Mouse (Mus musculus) G1E (cell line): ENCODE measurements at regions not wholly inside any gene's neighbourhood (a gene's known extent, or its start where the extent isn't known, plus 50 kb on each side); places are given as distances from the start of the nearest gene placed in this dataset.

ENCODE experiments used
- ATAC-seq: 2 replicates; pipeline ENCODE4 v1.8.0; 2016; ENCODE audit warnings: mild to moderate bottlenecking; ENCODE audit not compliant: insufficient number of reproducible peaks, poor library complexity, low FRiP score, severe bottlenecking; ENCODE audit errors: extremely low read depth
- DNase-seq: peaks from one replicate; pipeline ENCODE4 v3.0.0; 2012; ENCODE audit warnings: low spot score
- H3K27me3 ChIP-seq: 2 replicates; pipeline ENCODE4 v1.6.1; 2012; ENCODE audit warnings: mild to moderate bottlenecking, low read length, inconsistent platforms; ENCODE audit not compliant: insufficient read depth
- H3K36me3 ChIP-seq: replicated peaks from 2 replicates; pipeline ENCODE3; 2012; ENCODE audit warnings: mild to moderate bottlenecking, inconsistent platforms
- H3K4me1 ChIP-seq: 2 replicates; pipeline ENCODE4 v1.6.1; 2012; ENCODE audit warnings: low read depth, low read length, inconsistent platforms, mixed read lengths; ENCODE audit not compliant: insufficient read depth
- H3K4me3 ChIP-seq: 2 replicates; pipeline ENCODE4 v1.5.1; 2012; ENCODE audit warnings: low read depth, mild to moderate bottlenecking, inconsistent platforms, low read length, moderate library complexity, mixed read lengths
- H3K9me3 ChIP-seq: replicated peaks from 2 replicates; pipeline ENCODE4 v1.6.1; 2012; ENCODE audit warnings: inconsistent platforms
- CTCF ChIP-seq: IDR thresholded peaks from 2 replicates; pipeline ENCODE4 v1.5.1; 2012; ENCODE audit warnings: low read depth, low read length, inconsistent platforms, mixed read lengths
- GATA1 ChIP-seq: IDR thresholded peaks from 2 replicates; pipeline ENCODE4 v1.6.1; 2012; ENCODE audit warnings: borderline replicate concordance, low read length, inconsistent platforms, mixed read lengths
- GATA2 ChIP-seq: IDR thresholded peaks from 2 replicates; pipeline ENCODE4 v1.6.1; 2012; ENCODE audit warnings: low read depth, low read length, inconsistent platforms, borderline replicate concordance
- POLR2AphosphoS5 ChIP-seq: IDR thresholded peaks from 2 replicates; pipeline ENCODE4 v1.6.1; 2012; ENCODE audit warnings: low read depth, low read length, inconsistent platforms; ENCODE audit not compliant: insufficient replicate concordance
- TAL1 ChIP-seq: conservative IDR thresholded peaks from 2 replicates; pipeline ENCODE4 v1.6.1; 2012; ENCODE audit warnings: low read depth, low read length, inconsistent platforms, mixed read lengths

GRCm38 (mm10) chr9:116249791-116250190, 74.6 kb upstream of the Tgfbr2 start:
- peaks cover 56% of the 10 kb centered on the region for H3K9me3 ChIP-seq
- H3K4me1 ChIP-seq, result no peaks in the 10 kb centered on the region
- DNase-seq, result no peak
- ATAC-seq, result no peak
- TF ChIP-seq POLR2AphosphoS5 (no peak), GATA2 (no peak), CTCF (no peak), TAL1 (no peak), GATA1 (no peak)
- no peaks in the 10 kb centered on the region for H3K27me3 ChIP-seq
- H3K4me3 ChIP-seq, result no peak overlapping the region
- H3K36me3 ChIP-seq, result no peaks in the 10 kb centered on the region

GRCm38 (mm10) chr9:116245136-116245535, 70.0 kb upstream of the Tgfbr2 start:
- Histone ChIP-seq H3K4me3 (no peak overlapping the region), H3K27me3 (no peaks in the 10 kb centered on the region), H3K9me3 (peaks cover 75% of the 10 kb centered on the region), H3K4me1 (no peaks in the 10 kb centered on the region), H3K36me3 (no peaks in the 10 kb centered on the region)
- DNase-seq (no peak), ATAC-seq (no peak)
- no peak for TF ChIP-seq POLR2AphosphoS5
- no peak for TF ChIP-seq GATA2
- no peak for TF ChIP-seq TAL1
- TF ChIP-seq CTCF, result no peak
- no peak for TF ChIP-seq GATA1

DNA sequence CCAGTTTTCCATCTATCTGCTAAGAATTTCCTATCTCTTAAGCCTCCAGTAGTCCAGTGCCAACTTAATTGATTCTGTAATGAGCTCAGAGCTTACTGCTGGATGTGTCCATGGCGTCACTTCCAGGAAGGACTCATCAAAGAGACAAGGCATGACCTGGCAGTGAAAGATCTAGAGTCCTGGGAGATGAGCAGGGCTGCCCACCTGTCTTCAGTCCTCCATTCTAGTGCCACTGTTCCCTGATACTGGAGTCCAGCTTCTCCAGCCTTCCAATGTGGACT, 69.4 kb upstream of the Tgfbr2 start:
- no peaks in the 10 kb centered on the region for H3K27me3 ChIP-seq
- no peaks in the 10 kb centered on the region for H3K36me3 ChIP-seq
- ATAC-seq (no peak), DNase-seq (no peak)
- peaks cover 70% of the 10 kb centered on the region for H3K9me3 ChIP-seq
- no peak overlapping the region for H3K4me3 ChIP-seq
- no peaks in the 10 kb centered on the region for H3K4me1 ChIP-seq
- TF ChIP-seq POLR2AphosphoS5 (no peak), CTCF (no peak), GATA2 (no peak), GATA1 (no peak), TAL1 (no peak)

DNA sequence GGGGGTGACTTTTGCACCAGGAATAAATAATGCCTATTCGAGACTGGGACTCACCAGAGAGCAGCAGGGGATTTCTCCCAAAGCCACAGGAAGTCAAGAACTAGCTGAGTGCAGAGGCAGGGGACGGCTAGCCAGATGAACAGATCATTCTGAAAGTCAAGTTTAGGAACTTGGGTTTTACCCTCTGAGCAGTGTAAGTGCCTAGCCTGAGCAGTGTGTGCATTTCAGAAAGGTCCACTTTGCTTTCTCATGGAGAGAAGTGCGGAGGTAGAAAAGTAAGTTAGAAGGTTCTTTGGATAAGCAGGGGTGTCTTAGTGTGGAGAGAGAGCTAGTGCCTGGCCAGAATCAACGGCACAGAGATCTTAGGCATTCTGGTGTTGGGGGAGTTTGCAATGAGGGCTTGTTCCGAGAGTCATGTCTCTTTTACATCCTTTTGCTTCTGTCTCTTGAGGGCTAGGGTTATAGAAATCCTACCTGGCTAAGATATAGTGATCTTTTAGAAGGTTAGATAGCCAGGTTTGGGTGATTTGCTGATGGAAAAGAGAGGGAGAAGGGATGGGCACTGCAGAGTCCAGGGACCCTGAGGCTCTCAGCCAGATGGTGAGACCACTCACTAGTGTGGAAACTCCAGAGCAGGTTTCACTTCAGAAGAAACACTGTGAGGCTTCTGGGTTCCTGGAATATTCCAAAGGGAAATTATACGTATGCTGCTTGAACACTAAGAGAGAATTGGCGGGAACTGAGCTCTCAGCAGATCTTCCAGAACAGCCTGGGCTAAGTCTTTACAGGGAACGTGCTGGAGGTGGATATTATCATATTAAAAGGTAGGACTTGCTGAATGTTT, 68.8 kb upstream of the Tgfbr2 start:
- ATAC-seq (no peak), DNase-seq (no peak)
- no peak for TF ChIP-seq TAL1
- TF ChIP-seq GATA2, result no peak
- TF ChIP-seq CTCF, result no peak
- Histone ChIP-seq H3K4me3 (no peak overlapping the region), H3K4me1 (no peaks in the 10 kb centered on the region), H3K9me3 (peaks cover 68% of the 10 kb centered on the region), H3K27me3 (no peaks in the 10 kb centered on the region), H3K36me3 (no peaks in the 10 kb centered on the region)

GRCm38 (mm10) chr9:116241933-116242526, 66.9 kb upstream of the Tgfbr2 start:
- Histone ChIP-seq H3K36me3 (no peaks in the 10 kb centered on the region), H3K9me3 (peaks cover 64% of the 10 kb centered on the region), H3K27me3 (no peaks in the 10 kb centered on the region), H3K4me3 (no peak overlapping the region), H3K4me1 (no peaks in the 10 kb centered on the region)
- no peak for TF ChIP-seq CTCF
- TF ChIP-seq GATA2, result no peak
- no peak for TF ChIP-seq TAL1
- ATAC-seq (no peak), DNase-seq (no peak)

DNA sequence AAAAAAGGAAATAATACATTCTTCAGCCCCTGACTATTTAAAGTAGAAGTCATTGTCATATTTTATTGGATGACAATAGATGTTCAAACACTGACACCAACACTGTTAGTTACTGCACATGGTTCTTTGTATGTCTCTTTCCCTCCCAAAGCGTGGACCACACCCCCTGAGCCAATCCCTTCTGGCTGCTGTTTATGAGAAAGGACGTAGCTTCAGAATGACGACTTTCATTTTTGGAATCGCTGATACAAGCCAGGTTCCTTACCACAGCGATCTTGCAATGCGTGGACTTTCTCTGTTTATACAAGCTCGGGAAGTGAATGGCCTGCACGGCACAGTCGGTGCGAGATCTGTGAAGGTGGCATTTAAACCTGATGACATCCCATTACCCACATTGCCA, 66.1 kb upstream of the Tgfbr2 start:
- TF ChIP-seq GATA1 (no peak), POLR2AphosphoS5 (no peak), GATA2 (no peak), CTCF (no peak), TAL1 (no peak)
- H3K9me3 ChIP-seq, result peaks cover 66% of the 10 kb centered on the region
- no peak for DNase-seq
- H3K4me1 ChIP-seq, result no peaks in the 10 kb centered on the region
- no peaks in the 10 kb centered on the region for H3K36me3 ChIP-seq
- no peak overlapping the region for H3K4me3 ChIP-seq
- no peaks in the 10 kb centered on the region for H3K27me3 ChIP-seq
- no peak for ATAC-seq
